ENCODE assay signal across 8 mouse cellular contexts in the genomic region with DNA sequence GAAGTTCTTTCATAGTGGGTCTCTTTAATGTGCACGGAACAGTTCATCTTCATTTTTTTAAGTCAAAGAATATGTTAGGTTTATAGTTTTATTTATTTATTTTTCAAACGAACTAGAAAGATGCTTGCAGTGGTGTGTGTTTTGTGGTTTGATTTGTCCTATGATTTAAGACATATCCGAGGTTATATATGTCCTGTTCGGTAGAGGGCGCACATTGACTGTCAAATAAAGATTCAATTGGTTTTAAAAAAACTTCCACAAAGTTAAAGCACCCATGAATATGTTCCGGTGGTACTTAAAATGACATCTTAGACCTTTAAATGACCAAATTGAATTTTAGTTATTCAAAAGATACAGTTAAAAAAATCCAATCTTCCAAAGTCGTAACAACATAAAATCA. TPM values are rescaled to one million over a fixed set of nuclear protein-coding genes. Genes with fewer than 3 reads are reported as not detected.
DNase-seq lines count a peak whose midpoint lies in the region; ATAC-seq lines count a peak whose summit lies in the region.

No protein-coding gene starts in this region.

- H3K4me2 ChIP-seq in heart, embryonic 15.5 days: peak overlapping the region; percentile 68
- H3K4me2 ChIP-seq in midbrain, embryonic 16.5 days (ENCODE audit: low read length): peak overlapping the region; percentile 95

- peaks cover 8% of the 10 kb centered on the region for H3K4me1 ChIP-seq in heart, embryonic 15.5 days (replicated peaks)
- peaks cover 4% of the 10 kb centered on the region; the same call in 1 of the 2 replicates for H3K4me1 ChIP-seq in midbrain, embryonic 16.5 days (ENCODE audit: control insufficient read depth, insufficient read depth, low read length)

- no peaks in the 10 kb centered on the region for H3K36me3 ChIP-seq in heart, embryonic 15.5 days
- no peaks in the 10 kb centered on the region for H3K36me3 ChIP-seq in midbrain, embryonic 16.5 days (ENCODE audit: control insufficient read depth, insufficient read depth, low read length)

- WGBS in heart, embryonic 15.5 days: 10% methylated on average over 7 of the region's 7 CpGs
- WGBS in midbrain, embryonic 16.5 days: 10% methylated on average over 7 of the region's 7 CpGs

- no peak overlapping the region; the same call in 1 of the 2 replicates for H3K4me3 ChIP-seq in heart, embryonic 15.5 days
- H3K4me3 ChIP-seq in midbrain, embryonic 16.5 days (ENCODE audit: low read depth, low read length): peak overlapping the region; percentile 49

- no peak for ATAC-seq in heart, embryonic 15.5 days (replicated peaks; ENCODE audit: insufficient number of reproducible peaks, insufficient read depth, low FRiP score, low read depth)
- ATAC-seq in midbrain, embryonic 16.5 days: peak; percentile 65

- H3K27ac ChIP-seq in heart, embryonic 15.5 days: no peak overlapping the region
- no peak overlapping the region for H3K27ac ChIP-seq in midbrain, embryonic 16.5 days (ENCODE audit: low read length)

- DNase-seq in cerebellum, adult 18-20 months: peak; percentile 64 to 72
- no peak for DNase-seq in cerebellum, adult 11-12 months
- DNase-seq in 3T3-L1 (ENCODE audit: low read depth, low spot score): peak; percentile 79
- peak; percentile 30 for DNase-seq in cerebellum, adult 9-11 months
- peak; percentile 44 to 58 for DNase-seq in layer of hippocampus, postnatal 10 days (ENCODE audit: low spot score in 2 of 2)
- DNase-seq in gastrocnemius, adult 8-10 months (ENCODE audit: low spot score in 2 of 2): no peak

- H3K27me3 ChIP-seq in heart, embryonic 15.5 days: peaks cover 20% of the 10 kb centered on the region
- H3K27me3 ChIP-seq in midbrain, embryonic 16.5 days (ENCODE audit: control insufficient read depth, insufficient read depth, low read depth, low read length): 0 out of 2 replicates have a peak, but pooled peaks cover 4% of the 10 kb centered on the region

- no peak overlapping the region for H3K9ac ChIP-seq in heart, embryonic 15.5 days
- H3K9ac ChIP-seq in midbrain, embryonic 16.5 days (ENCODE audit: low read depth, low read length): no peak overlapping the region

- H3K9me3 ChIP-seq in heart, embryonic 15.5 days (replicated peaks): no peaks in the 10 kb centered on the region
- no peaks in the 10 kb centered on the region for H3K9me3 ChIP-seq in midbrain, embryonic 16.5 days (replicated peaks; ENCODE audit: control insufficient read depth, low read length, poor library complexity, severe bottlenecking)

RNA-seq across cellular contexts. Expression of a gene that starts 30.3 kb away (rescaled TPM):
- not detected in 2 replicates for polyA plus RNA-seq in heart, embryonic 15.5 days (2015; fragmentation: Nextera tagmentation; extraction: Ambion mirVana)
- total RNA-seq in layer of hippocampus, postnatal 10 days (2021): 1 to 10 TPM; 1.9 to 2.1 TPM
- polyA plus RNA-seq in midbrain, embryonic 16.5 days (2015; fragmentation: Nextera tagmentation; extraction: Ambion mirVana): 2.2 and 2.5 TPM in 2 replicates
- total RNA-seq in gastrocnemius, adult 8-10 months (2022): not detected

Comparison
In these comparisons a context has a peak if more than half of its experiments do, and no peak if none do; other contexts are left out.
1. DNase-seq: peak in cerebellum, adult 18-20 months (2 of 2), 3T3-L1 (single experiment), cerebellum, adult 9-11 months (single experiment) and layer of hippocampus, postnatal 10 days (2 of 2); none in cerebellum, adult 11-12 months (single experiment) and gastrocnemius, adult 8-10 months (0 of 2).